Mouse (Mus musculus) thymus, adult 2 months (tissue): Measurements from ENCODE around the gene Creld2.

ENCODE experiments used
- CTCF ChIP-seq: fragments of 200-500 bp; IDR thresholded peaks from 2 replicates; pipeline ENCODE4 v1.5.1; 2012; ENCODE audit warnings: mild to moderate bottlenecking, control low read depth, low read length, moderate library complexity, borderline replicate concordance; ENCODE audit not compliant: control insufficient read depth, poor library complexity, insufficient read depth; ENCODE audit errors: extremely low read depth
- POLR2A ChIP-seq: fragments of 200-500 bp; IDR thresholded peaks from 2 replicates; pipeline ENCODE4 v1.6.1; 2012; ENCODE audit warnings: mild to moderate bottlenecking, low read length, control low read depth, moderate library complexity; ENCODE audit not compliant: control insufficient read depth, poor library complexity, insufficient read depth; ENCODE audit errors: extremely low read depth

- TF ChIP-seq POLR2A (no peak), CTCF (no peak)
Measured at GRCm38 (mm10) chr15:88864270-88865030, 45.0 kb downstream of the Creld2 start.
